Mouse (Mus musculus): ENCODE measurements at regions not wholly inside any gene's neighbourhood (a gene's known extent, or its start where the extent isn't known, plus 50 kb on each side); places are given as distances from the start of the nearest gene placed in this dataset.

GRCm38 (mm10) chr16:93427264-93427663, 176.6 kb downstream of the Setd4 start:
- no peaks in the 10 kb centered on the region for H3K27me3 ChIP-seq (replicated peaks; ENCODE audit: control insufficient read depth, insufficient read depth, low read length)
- H3K4me3 ChIP-seq (ENCODE audit: insufficient read depth, low read depth, low read length) = no peak overlapping the region
- whole genome bisulfite sequencing = 95% methylated on average over 4 of the region's 4 CpGs
- TF ChIP-seq CTCF (conservative IDR thresholded peaks at IDR 0.05; ENCODE audit: insufficient read depth, insufficient read length, low read depth, low read length) = no peak
- no peak for TF ChIP-seq POLR2A (IDR thresholded peaks at IDR 0.05; ENCODE audit: low read depth, low read length)
- no peak for DNase-seq
- no peak overlapping the region for H3K27ac ChIP-seq (ENCODE audit: insufficient read depth, low read depth, low read length)
- H3K4me1 ChIP-seq (ENCODE audit: control insufficient read depth, insufficient read depth, low read length) = no peaks in the 10 kb centered on the region
- no peaks in the 10 kb centered on the region for H3K36me3 ChIP-seq (ENCODE audit: control insufficient read depth, insufficient read depth, low read length)

GRCm38 (mm10) chr16:93425731-93426130, 178.1 kb downstream of the Setd4 start:
- Histone ChIP-seq H3K27ac (ENCODE audit: insufficient read depth, low read depth, low read length) (no peak overlapping the region), H3K27me3 (replicated peaks; ENCODE audit: control insufficient read depth, insufficient read depth, low read length) (no peaks in the 10 kb centered on the region), H3K36me3 (ENCODE audit: control insufficient read depth, insufficient read depth, low read length) (no peaks in the 10 kb centered on the region), H3K4me1 (ENCODE audit: control insufficient read depth, insufficient read depth, low read length) (no peaks in the 10 kb centered on the region), H3K4me3 (ENCODE audit: insufficient read depth, low read depth, low read length) (no peak overlapping the region)
- WGBS = 81% methylated on average over 6 of the region's 6 CpGs
- no peak for DNase-seq
- TF ChIP-seq POLR2A (IDR thresholded peaks at IDR 0.05; ENCODE audit: low read depth, low read length) (no peak), CTCF (conservative IDR thresholded peaks at IDR 0.05; ENCODE audit: insufficient read depth, insufficient read length, low read depth, low read length) (no peak)

GRCm38 (mm10) chr16:93423174-93423573, 180.7 kb downstream of the Setd4 start:
- H3K27ac ChIP-seq (ENCODE audit: insufficient read depth, low read depth, low read length) = no peak overlapping the region
- 40% methylated on average over 13 of the region's 13 CpGs for WGBS
- no peak for DNase-seq

GRCm38 (mm10) chr16:93422221-93422620, 181.6 kb downstream of the Setd4 start:
- Histone ChIP-seq H3K27ac (ENCODE audit: insufficient read depth, low read depth, low read length) (no peak overlapping the region), H3K27me3 (replicated peaks; ENCODE audit: control insufficient read depth, insufficient read depth, low read length) (no peaks in the 10 kb centered on the region), H3K4me3 (ENCODE audit: insufficient read depth, low read depth, low read length) (no peak overlapping the region), H3K4me1 (ENCODE audit: control insufficient read depth, insufficient read depth, low read length) (no peaks in the 10 kb centered on the region), H3K36me3 (ENCODE audit: control insufficient read depth, insufficient read depth, low read length) (no peaks in the 10 kb centered on the region)
- WGBS = 55% methylated on average over 13 of the region's 13 CpGs
- TF ChIP-seq POLR2A (IDR thresholded peaks at IDR 0.05; ENCODE audit: low read depth, low read length) (no peak), CTCF (conservative IDR thresholded peaks at IDR 0.05; ENCODE audit: insufficient read depth, insufficient read length, low read depth, low read length) (no peak)
- DNase-seq = no peak

More at GRCm38 (mm10) chr16:93423174-93423573, 180.7 kb downstream of the Setd4 start:
- Histone ChIP-seq H3K36me3 (ENCODE audit: control insufficient read depth, insufficient read depth, low read length) (no peaks in the 10 kb centered on the region), H3K27me3 (replicated peaks; ENCODE audit: control insufficient read depth, insufficient read depth, low read length) (no peaks in the 10 kb centered on the region), H3K4me3 (ENCODE audit: insufficient read depth, low read depth, low read length) (no peak overlapping the region), H3K4me1 (ENCODE audit: control insufficient read depth, insufficient read depth, low read length) (no peaks in the 10 kb centered on the region)
- TF ChIP-seq POLR2A (IDR thresholded peaks at IDR 0.05; ENCODE audit: low read depth, low read length) (no peak), CTCF (conservative IDR thresholded peaks at IDR 0.05; ENCODE audit: insufficient read depth, insufficient read length, low read depth, low read length) (no peak)

- WGBS = 81% methylated on average over 8 of the region's 8 CpGs
- Histone ChIP-seq H3K4me3 (ENCODE audit: insufficient read depth, low read depth, low read length) (no peak overlapping the region), H3K36me3 (ENCODE audit: control insufficient read depth, insufficient read depth, low read length) (no peaks in the 10 kb centered on the region), H3K4me1 (ENCODE audit: control insufficient read depth, insufficient read depth, low read length) (no peaks in the 10 kb centered on the region), H3K27ac (ENCODE audit: insufficient read depth, low read depth, low read length) (no peak overlapping the region), H3K27me3 (replicated peaks; ENCODE audit: control insufficient read depth, insufficient read depth, low read length) (no peaks in the 10 kb centered on the region)
- no peak for DNase-seq
- no peak for TF ChIP-seq POLR2A (IDR thresholded peaks at IDR 0.05; ENCODE audit: low read depth, low read length)
- TF ChIP-seq CTCF (conservative IDR thresholded peaks at IDR 0.05; ENCODE audit: insufficient read depth, insufficient read length, low read depth, low read length) = no peak
These were observed 185.6 kb downstream of the Setd4 start for GRCm38 (mm10) chr16:93418246-93418645.

GRCm38 (mm10) chr16:93417831-93418230, 186.0 kb downstream of the Setd4 start:
- Histone ChIP-seq H3K4me3 (ENCODE audit: insufficient read depth, low read depth, low read length) (no peak overlapping the region), H3K36me3 (ENCODE audit: control insufficient read depth, insufficient read depth, low read length) (no peaks in the 10 kb centered on the region), H3K4me1 (ENCODE audit: control insufficient read depth, insufficient read depth, low read length) (no peaks in the 10 kb centered on the region), H3K27ac (ENCODE audit: insufficient read depth, low read depth, low read length) (no peak overlapping the region), H3K27me3 (replicated peaks; ENCODE audit: control insufficient read depth, insufficient read depth, low read length) (no peaks in the 10 kb centered on the region)
- TF ChIP-seq POLR2A (IDR thresholded peaks at IDR 0.05; ENCODE audit: low read depth, low read length) = no peak
- TF ChIP-seq CTCF (conservative IDR thresholded peaks at IDR 0.05; ENCODE audit: insufficient read depth, insufficient read length, low read depth, low read length) = no peak
- WGBS = 76% methylated on average over 8 of the region's 8 CpGs
- DNase-seq = no peak

GRCm38 (mm10) chr16:93392024-93392675, 211.7 kb downstream of the Setd4 start:
- Histone ChIP-seq H3K36me3 (ENCODE audit: control insufficient read depth, insufficient read depth, low read length) (no peaks in the 10 kb centered on the region), H3K4me3 (ENCODE audit: insufficient read depth, low read depth, low read length) (no peak overlapping the region), H3K27ac (ENCODE audit: insufficient read depth, low read depth, low read length) (no peak overlapping the region), H3K27me3 (replicated peaks; ENCODE audit: control insufficient read depth, insufficient read depth, low read length) (no peaks in the 10 kb centered on the region), H3K4me1 (ENCODE audit: control insufficient read depth, insufficient read depth, low read length) (no peaks in the 10 kb centered on the region)
- DNase-seq = no peak
- WGBS = 38% methylated on average over 16 of the region's 16 CpGs
- TF ChIP-seq POLR2A (IDR thresholded peaks at IDR 0.05; ENCODE audit: low read depth, low read length) (no peak), CTCF (conservative IDR thresholded peaks at IDR 0.05; ENCODE audit: insufficient read depth, insufficient read length, low read depth, low read length) (no peak)

Measured in kidney, adult 2 months (tissue).